ENCODE assay signal across 8 mouse cellular contexts in the genomic region with DNA sequence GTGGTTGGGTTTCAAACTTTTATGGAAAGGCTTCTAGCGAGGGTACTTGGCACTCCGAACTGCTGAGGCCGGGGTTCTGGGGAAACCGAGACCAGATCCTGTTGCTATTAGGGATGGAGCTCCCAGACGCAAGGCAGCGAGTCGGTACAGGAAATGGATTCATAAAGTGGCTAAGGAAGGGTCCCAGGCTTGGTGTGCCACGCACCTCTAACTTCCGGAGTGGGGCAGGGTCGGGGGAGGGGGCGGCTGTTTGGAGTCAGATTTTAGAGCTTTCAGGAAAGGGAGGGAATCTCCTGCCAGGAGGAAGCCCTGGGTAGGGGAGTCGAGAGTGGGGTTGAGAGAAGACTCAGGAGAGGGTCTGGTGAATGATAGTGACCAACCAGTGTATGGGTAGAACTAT. TPM values are rescaled to one million over a fixed set of nuclear protein-coding genes. Genes with fewer than 3 reads are reported as not detected.
DNase-seq lines count a peak whose midpoint lies in the region; ATAC-seq lines count a peak whose summit lies in the region.

No protein-coding gene starts in this region.

- no peaks in the 10 kb centered on the region for H3K27me3 ChIP-seq in heart, embryonic 14.5 days (ENCODE audit: control insufficient read depth, insufficient read depth, low read length)
- H3K27me3 ChIP-seq in intestine, embryonic 14.5 days (replicated peaks; ENCODE audit: control insufficient read depth, insufficient read depth, low read length), result no peaks in the 10 kb centered on the region
- H3K27me3 ChIP-seq in neural tube, embryonic 12.5 days (replicated peaks), result no peaks in the 10 kb centered on the region

- peak overlapping the region; percentile 69 for H3K4me2 ChIP-seq in heart, embryonic 14.5 days (ENCODE audit: low read length)
- peak overlapping the region; percentile 89 for H3K4me2 ChIP-seq in intestine, embryonic 14.5 days (ENCODE audit: low read length)
- H3K4me2 ChIP-seq in neural tube, embryonic 12.5 days (replicated peaks), result peak overlapping the region; percentile 76

- H3K9me3 ChIP-seq in heart, embryonic 14.5 days (ENCODE audit: control insufficient read depth, low read length), result no peaks in the 10 kb centered on the region
- no peaks in the 10 kb centered on the region for H3K9me3 ChIP-seq in intestine, embryonic 14.5 days (ENCODE audit: control insufficient read depth, low read length)
- H3K9me3 ChIP-seq in neural tube, embryonic 12.5 days, result no peaks in the 10 kb centered on the region

- ATAC-seq in heart, embryonic 14.5 days (ENCODE audit: insufficient number of reproducible peaks, insufficient read depth, low FRiP score, low read depth), result no peak; the same call in 1 of the 2 replicates
- ATAC-seq in common myeloid progenitor, adult 5-6 weeks (replicated peaks; ENCODE audit: low read depth, poor library complexity, severe bottlenecking), result 0 out of 2 replicates have a peak, but pooled peaks have one; percentile 2
- ATAC-seq in intestine, embryonic 14.5 days (replicated peaks; ENCODE audit: low FRiP score, low TSS enrichment, low read depth), result no peak
- no peak for ATAC-seq in neural tube, embryonic 12.5 days (ENCODE audit: low FRiP score, low read depth)

- H3K27ac ChIP-seq in heart, embryonic 14.5 days (replicated peaks in 1 of 2; ENCODE audit: control insufficient read depth in 1 of 2, insufficient read depth in 1 of 2, low read depth in 2 of 2, low read length in 2 of 2), result peak overlapping the region; percentile 50 to 66; a peak in 1 of 4 replicates
- peak overlapping the region; percentile 79; the same call in 1 of the 2 replicates for H3K27ac ChIP-seq in intestine, embryonic 14.5 days (ENCODE audit: low read depth)
- H3K27ac ChIP-seq in neural tube, embryonic 12.5 days, result no peak overlapping the region

- H3K9ac ChIP-seq in heart, embryonic 14.5 days (ENCODE audit: low read length), result peak overlapping the region; percentile 83
- H3K9ac ChIP-seq in intestine, embryonic 14.5 days (ENCODE audit: low read length), result peak overlapping the region; percentile 65
- H3K9ac ChIP-seq in neural tube, embryonic 12.5 days, result peak overlapping the region; percentile 54

- H3K4me1 ChIP-seq in heart, embryonic 14.5 days (ENCODE audit: control insufficient read depth in 2 of 2, insufficient read depth in 2 of 2, low read length in 2 of 2), result peaks cover 14 to 38% of the 10 kb centered on the region in 2 experiments
- H3K4me1 ChIP-seq in intestine, embryonic 14.5 days (replicated peaks; ENCODE audit: control insufficient read depth, insufficient read depth, low read length), result peaks cover 31% of the 10 kb centered on the region
- peaks cover 45% of the 10 kb centered on the region for H3K4me1 ChIP-seq in neural tube, embryonic 12.5 days

- WGBS in heart, embryonic 14.5 days, result 1% methylated on average over 12 of the region's 12 CpGs
- WGBS in intestine, embryonic 14.5 days, result under 1% methylated on average over 12 of the region's 12 CpGs
- under 1% methylated on average over 12 of the region's 12 CpGs for WGBS in neural tube, embryonic 12.5 days

- H3K36me3 ChIP-seq in heart, embryonic 14.5 days (ENCODE audit: control insufficient read depth, insufficient read depth, low read length), result peaks cover 39% of the 10 kb centered on the region
- peaks cover 27% of the 10 kb centered on the region for H3K36me3 ChIP-seq in intestine, embryonic 14.5 days (ENCODE audit: control insufficient read depth, insufficient read depth, low read length)
- H3K36me3 ChIP-seq in neural tube, embryonic 12.5 days, result peaks cover 32% of the 10 kb centered on the region

- no peak for DNase-seq in heart, adult 9 months (ENCODE audit: low spot score in 2 of 2)
- DNase-seq in intestine, embryonic 14.5 days (ENCODE audit: low spot score), result peak; percentile 53
- no peak for DNase-seq in spleen, adult 12 weeks (ENCODE audit: low spot score)
- no peak for DNase-seq in gastrocnemius, adult 8-10 months (ENCODE audit: low spot score in 2 of 2)
- no peak for DNase-seq in cerebellum, adult 8-10 months

- peak overlapping the region; percentile 79 to 84 for H3K4me3 ChIP-seq in heart, embryonic 14.5 days (ENCODE audit: control insufficient read depth in 1 of 2, insufficient read depth in 1 of 2, low read depth in 1 of 2, low read length in 2 of 2)
- peak overlapping the region; percentile 78 for H3K4me3 ChIP-seq in intestine, embryonic 14.5 days (ENCODE audit: low read depth, low read length)
- H3K4me3 ChIP-seq in neural tube, embryonic 12.5 days, result peak overlapping the region; percentile 67

RNA-seq across cellular contexts. Expression of gene Plk1, which starts 0.8 kb away (rescaled TPM):
- polyA plus RNA-seq in heart, embryonic 14.5 days (2014; fragmentation: Nextera tagmentation; extraction: Ambion mirVana), result 56.6 and 64.1 TPM in 2 replicates
- total RNA-seq in common myeloid progenitor, adult 5-6 weeks (2017), result 39.9 and 67.0 TPM in 2 replicates
- polyA plus RNA-seq in intestine, embryonic 14.5 days (2014; fragmentation: Nextera tagmentation; extraction: Ambion mirVana), result 108 TPM in 2 replicates
- 93.8 and 101 TPM in 2 replicates for polyA plus RNA-seq in neural tube, embryonic 12.5 days (2016; fragmentation: Nextera tagmentation; extraction: Ambion mirVana)
- total RNA-seq in gastrocnemius, adult 8-10 months (2022), result under 1 TPM in 1 of 4 experiments, not detected in 3; 0.13 TPM

RNA-seq across cellular contexts. Expression of gene Ern2, which starts 26.0 kb away (rescaled TPM):
- polyA plus RNA-seq in heart, embryonic 14.5 days (2014; fragmentation: Nextera tagmentation; extraction: Ambion mirVana), result not detected in 2 replicates
- not detected in 2 replicates for total RNA-seq in common myeloid progenitor, adult 5-6 weeks (2017)
- polyA plus RNA-seq in intestine, embryonic 14.5 days (2014; fragmentation: Nextera tagmentation; extraction: Ambion mirVana), result 1.1 and 1.7 TPM in 2 replicates
- polyA plus RNA-seq in neural tube, embryonic 12.5 days (2016; fragmentation: Nextera tagmentation; extraction: Ambion mirVana), result 0.25 and 0.47 TPM in 2 replicates
- not detected for total RNA-seq in gastrocnemius, adult 8-10 months (2022)

RNA-seq across cellular contexts. Expression of gene Dctn5, which starts 27.2 kb away (rescaled TPM):
- polyA plus RNA-seq in heart, embryonic 14.5 days (2014; fragmentation: Nextera tagmentation; extraction: Ambion mirVana), result 73.3 and 74.6 TPM in 2 replicates
- 54.0 and 55.2 TPM in 2 replicates for total RNA-seq in common myeloid progenitor, adult 5-6 weeks (2017)
- 121 and 129 TPM in 2 replicates for polyA plus RNA-seq in intestine, embryonic 14.5 days (2014; fragmentation: Nextera tagmentation; extraction: Ambion mirVana)
- 136 and 146 TPM in 2 replicates for polyA plus RNA-seq in neural tube, embryonic 12.5 days (2016; fragmentation: Nextera tagmentation; extraction: Ambion mirVana)
- total RNA-seq in gastrocnemius, adult 8-10 months (2022), result 10 to 100 TPM; 16.2 to 18.3 (median 17.6) TPM

RNA-seq across cellular contexts. Expression of gene Palb2, which starts 27.3 kb away (rescaled TPM):
- polyA plus RNA-seq in heart, embryonic 14.5 days (2014; fragmentation: Nextera tagmentation; extraction: Ambion mirVana), result 7.6 and 7.7 TPM in 2 replicates
- total RNA-seq in common myeloid progenitor, adult 5-6 weeks (2017), result 21.9 and 33.6 TPM in 2 replicates
- polyA plus RNA-seq in intestine, embryonic 14.5 days (2014; fragmentation: Nextera tagmentation; extraction: Ambion mirVana), result 16.7 and 19.5 TPM in 2 replicates
- 12.8 and 13.5 TPM in 2 replicates for polyA plus RNA-seq in neural tube, embryonic 12.5 days (2016; fragmentation: Nextera tagmentation; extraction: Ambion mirVana)
- total RNA-seq in gastrocnemius, adult 8-10 months (2022), result 1 to 10 TPM in 1 of 4 experiments, under 1 TPM in 3; 0.24 to 1.2 (median 0.42) TPM

RNA-seq across cellular contexts. Expression of gene Ndufab1, which starts 58.4 kb away (rescaled TPM):
- 1,545 and 1,597 TPM in 2 replicates for polyA plus RNA-seq in heart, embryonic 14.5 days (2014; fragmentation: Nextera tagmentation; extraction: Ambion mirVana)
- total RNA-seq in common myeloid progenitor, adult 5-6 weeks (2017), result 45.1 and 129 TPM in 2 replicates
- 714 and 762 TPM in 2 replicates for polyA plus RNA-seq in intestine, embryonic 14.5 days (2014; fragmentation: Nextera tagmentation; extraction: Ambion mirVana)
- 624 and 642 TPM in 2 replicates for polyA plus RNA-seq in neural tube, embryonic 12.5 days (2016; fragmentation: Nextera tagmentation; extraction: Ambion mirVana)
- 100 to 1,000 TPM; 535 to 610 (median 563) TPM for total RNA-seq in gastrocnemius, adult 8-10 months (2022)
